Mouse (Mus musculus) right cerebral cortex, postnatal 14 days (tissue): ENCODE measurements around the gene Bmp2.

Source experiments
- DNase-seq: peaks from one replicate; pipeline ENCODE4 v3.0.0; 2022

Bmp2 gene

DNA sequence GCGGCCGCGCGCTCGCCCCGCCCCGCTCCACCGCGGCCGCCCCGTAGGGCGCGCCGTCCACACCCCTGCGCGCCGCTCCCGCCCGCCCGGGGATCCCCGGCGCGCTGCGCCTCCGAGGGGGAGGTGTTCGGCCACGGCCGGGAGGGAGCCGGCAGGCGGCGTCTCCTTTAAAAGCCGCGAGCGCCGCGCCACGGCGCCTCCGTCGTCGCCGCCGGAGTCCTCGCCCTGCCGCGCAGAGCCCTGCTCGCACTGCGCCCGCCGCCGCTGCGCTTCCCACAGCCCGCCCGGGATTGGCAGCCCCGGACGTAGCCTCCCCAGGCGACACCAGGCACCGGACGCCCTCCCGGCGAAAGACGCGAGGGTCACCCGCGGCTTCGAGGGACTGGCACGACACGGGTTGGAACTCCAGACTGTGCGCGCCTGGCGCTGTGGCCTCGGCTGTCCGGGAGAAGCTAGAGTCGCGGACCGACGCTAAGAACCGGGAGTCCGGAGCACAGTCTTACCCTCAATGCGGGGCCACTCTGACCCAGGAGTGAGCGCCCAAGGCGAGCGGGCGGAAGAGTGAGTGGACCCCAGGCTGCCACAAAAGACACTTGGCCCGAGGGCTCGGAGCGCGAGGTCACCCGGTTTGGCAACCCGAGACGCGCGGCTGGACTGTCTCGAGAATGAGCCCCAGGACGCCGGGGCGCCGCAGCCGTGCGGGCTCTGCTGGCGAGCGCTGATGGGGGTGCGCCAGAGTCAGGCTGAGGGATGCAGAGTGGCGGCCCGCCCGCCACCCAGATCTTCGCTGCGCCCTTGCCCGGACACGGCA lies at the start of gene Bmp2:
Gene Bmp2, plus strand, starts transcription at position 129 of the 811 bp plus-strand sequence.
- peak; percentile 67 for DNase-seq

DNA sequence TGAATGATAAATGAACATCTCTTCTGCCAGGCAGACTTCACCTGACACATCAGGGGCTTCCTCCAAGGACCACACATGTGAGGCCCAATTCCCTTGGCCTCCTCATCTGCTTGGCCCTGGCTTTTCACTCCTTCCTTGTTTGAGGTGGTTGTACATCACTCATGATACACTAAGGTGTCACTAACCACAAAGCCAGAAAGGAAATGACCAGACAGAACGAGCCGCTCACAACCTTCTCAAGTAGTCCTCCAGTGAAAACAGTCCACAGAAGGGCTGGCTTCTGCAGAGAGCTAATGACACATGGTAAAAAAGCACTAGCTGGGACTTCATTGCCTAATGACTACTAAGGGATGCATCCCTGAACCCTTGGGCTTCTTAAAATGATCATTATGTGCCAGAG lies 46.3 kb upstream of the Bmp2 start:
- no peak for DNase-seq

DNA sequence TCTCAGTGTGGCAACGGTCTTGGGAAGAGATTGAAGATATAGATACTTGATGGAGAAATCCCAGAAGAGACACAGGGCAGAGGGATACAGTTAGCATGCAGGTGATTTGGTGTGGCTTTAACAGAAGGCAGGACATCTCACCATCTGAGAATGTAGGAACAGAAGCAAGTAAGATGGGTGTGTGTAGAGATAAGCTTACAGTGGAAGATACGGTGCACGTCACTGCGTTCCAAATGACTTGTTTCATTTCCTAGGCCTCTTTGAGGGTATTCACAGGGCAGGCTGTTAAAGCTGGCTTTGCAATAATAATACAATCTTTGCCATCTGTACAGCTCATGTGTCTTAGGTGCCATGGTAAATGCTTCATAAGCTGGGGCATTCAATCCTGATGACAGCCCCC lies 44.9 kb upstream of the Bmp2 start:
- DNase-seq, result no peak

DNA sequence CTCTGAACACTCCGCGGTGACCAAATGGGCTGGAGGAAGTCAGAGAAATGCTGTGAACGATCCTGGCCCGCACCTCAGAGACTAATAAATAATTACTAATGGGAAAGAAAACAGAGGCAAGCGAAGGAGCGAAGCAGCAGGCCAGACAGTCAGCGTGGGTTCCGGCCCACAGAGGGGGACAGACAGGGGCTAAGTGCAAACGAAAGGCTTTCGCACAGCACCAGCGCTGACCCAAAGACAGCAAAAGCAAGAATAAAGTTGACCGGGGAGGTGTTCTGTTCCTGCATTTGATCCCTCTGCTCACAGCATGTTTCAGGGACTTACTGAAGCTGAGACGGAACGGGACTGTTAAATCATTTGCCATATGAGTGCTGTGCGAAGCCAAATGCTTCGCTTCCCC lies 42.8 kb upstream of the Bmp2 start:
- no peak for DNase-seq

DNA sequence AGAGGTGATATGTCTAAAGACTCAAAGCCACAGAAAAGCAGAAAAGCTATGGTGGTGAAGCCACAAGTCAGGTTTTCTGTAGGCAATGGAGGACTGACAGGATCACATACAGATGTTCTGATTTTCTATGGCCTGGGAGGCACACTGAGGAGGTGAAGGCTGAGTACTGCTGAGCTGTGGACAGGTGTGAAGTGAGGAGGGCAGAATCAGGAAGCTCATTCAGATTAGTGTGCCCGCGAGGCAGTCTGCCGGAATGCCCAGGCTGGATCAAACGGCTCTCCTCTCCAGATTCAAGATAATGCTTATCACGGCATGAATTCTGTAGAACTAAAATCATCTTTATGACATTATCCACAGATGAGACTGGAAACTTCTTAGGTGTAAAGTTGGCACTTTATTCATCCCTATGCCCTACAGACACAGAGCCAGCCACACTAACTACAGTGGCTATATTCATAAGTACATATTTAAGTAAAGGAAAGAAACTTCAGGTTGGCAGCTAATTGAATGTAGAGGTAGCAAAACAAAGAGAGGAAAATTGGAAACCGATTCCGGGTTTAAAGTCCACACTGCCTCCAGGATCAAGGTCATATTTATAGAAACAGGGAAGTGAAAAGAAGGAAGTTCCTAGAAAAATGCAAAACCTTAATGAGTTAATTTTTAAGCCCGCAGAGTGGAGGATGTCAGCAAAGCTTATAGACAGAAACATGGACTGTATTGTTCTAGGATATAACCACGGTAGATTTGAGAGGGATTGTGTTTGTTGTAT lies 40.8 kb upstream of the Bmp2 start:
- no peak for DNase-seq

DNA sequence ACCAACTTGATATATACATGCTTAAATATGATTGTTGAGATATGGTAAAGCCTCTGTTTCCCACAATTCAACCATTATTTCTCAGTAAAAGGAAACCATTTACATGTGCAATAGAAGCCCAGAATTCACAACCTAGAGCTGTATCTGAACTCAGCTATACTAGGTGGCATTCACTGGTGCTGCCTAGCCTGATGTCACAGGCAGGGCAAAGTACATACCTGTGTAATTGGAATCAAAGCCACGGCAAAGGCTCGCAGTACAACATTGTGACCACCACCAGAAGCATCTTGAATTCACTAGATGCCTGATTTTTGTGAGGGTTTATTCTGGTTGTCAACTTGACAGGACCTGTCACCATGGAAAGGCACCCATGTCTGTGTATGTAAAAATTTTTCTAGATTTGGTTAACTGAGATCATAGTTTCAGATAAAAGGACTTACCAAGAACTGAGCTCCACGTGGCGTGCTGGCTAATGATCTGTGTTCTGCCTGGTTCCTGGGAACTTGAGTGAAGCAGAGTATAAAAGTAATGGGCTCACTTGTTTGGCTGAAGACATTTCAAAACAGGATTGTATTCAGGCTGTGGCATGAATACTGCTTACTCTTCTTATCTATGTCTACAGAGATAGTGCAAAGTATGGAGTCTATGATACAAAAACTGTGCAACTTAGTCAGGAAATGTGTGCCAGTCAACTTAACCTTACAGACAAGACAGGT lies 35.5 kb upstream of the Bmp2 start:
- no peak for DNase-seq

DNA sequence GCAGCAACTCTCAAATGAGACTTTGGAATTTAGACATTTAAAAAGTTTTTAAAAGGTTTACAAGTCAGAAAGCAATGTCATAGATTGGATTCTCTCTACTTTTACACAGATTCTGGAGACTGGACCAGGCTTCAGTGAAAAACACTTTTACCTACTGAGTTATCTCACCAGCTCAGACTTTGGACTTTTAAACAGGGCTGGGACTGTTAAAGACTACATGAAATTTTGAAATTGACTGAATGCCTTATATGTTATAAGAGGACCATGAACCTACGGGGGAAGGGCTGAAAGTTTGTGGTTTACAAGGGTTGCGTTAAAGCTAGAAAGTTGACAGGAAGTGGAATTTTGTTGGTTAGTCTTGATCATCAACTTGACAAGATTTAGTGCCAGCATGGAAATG lies 34.1 kb upstream of the Bmp2 start:
- DNase-seq, result no peak

DNA sequence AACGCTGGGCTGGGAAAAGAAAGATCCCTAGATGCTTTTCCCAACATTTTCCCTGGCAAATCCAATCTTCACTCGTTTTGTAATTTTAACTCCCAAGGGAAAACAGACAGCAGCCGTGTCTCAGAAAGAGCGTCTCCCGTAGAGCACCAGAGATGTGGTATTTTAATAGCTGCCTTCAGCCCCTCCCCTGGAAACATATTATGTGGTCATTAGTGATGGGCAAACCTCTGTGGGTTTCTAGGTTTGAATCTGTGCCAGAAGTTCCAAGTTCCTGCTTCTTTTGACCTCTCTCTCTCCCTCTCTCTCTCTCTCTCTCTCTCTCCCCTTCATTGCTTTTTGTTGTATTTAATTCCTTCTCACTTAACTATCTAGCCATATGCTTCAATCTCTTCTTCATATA lies 30.8 kb upstream of the Bmp2 start:
- no peak for DNase-seq

DNA sequence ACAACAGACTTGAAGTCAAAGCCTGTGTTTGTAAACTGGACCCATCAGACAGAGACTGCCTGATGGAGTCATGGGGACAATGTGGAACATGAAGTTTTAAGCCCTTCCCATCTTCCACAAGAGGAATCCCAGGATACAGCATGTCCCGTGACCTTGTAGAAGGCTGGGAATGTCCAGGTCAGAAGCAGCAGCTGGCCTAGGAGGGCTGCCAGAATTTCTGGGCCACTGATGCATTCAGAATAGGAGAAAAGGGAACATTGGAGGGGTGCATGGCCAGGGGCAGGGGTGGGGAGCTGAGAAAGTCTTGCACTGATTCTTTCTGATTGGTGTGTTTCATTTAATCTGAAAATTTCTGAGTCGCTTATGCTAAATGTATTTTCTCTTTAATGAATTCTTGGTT lies 29.8 kb upstream of the Bmp2 start:
- DNase-seq, result no peak

DNA sequence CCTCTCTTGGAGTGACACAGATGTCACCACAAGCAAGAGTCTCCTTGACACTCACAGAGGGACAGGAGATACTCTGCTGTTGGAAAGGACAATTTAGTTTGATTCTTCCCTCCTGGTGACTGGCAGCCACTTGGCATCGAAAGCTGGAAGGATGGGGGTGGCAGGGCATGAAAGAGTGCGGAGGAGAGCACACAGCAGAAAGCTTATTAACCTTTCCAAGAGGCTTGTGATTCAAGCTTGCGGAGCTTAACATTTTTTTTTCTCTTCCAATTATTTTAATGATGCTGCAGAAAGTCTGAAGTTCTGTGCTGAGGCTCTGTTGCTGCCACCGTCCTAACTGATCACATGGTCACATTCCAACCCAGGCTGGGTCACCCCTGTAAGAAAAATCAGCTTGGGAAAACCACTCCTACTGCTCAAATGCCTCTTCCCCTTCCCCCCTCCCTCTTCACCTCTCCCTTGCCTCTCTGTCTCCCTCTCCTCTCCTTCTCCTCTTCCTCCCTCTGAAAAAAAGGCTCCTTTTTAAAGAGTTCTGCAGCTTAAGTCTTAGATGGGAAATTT lies 26.3 kb upstream of the Bmp2 start:
- no peak for DNase-seq

DNA sequence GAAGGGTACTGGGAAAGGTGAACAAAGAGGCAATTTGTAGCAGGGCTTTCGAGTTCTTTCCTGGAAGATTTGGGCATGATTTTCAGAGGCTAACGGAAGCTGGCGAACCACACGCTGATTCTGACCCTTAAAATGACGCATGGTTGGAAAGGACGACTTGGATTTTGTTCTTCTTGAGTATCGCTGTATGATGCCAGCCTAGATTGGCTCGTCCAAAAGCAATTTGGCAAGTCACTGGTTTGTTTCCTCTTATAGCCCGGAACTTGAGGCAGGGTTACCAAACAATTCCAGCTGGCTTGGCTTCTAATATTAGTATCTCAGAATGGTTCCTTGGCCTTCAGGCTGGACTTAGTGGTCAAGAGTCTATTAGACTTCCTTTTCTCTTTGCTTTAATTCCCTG lies 22.6 kb upstream of the Bmp2 start:
- DNase-seq, result no peak

DNA sequence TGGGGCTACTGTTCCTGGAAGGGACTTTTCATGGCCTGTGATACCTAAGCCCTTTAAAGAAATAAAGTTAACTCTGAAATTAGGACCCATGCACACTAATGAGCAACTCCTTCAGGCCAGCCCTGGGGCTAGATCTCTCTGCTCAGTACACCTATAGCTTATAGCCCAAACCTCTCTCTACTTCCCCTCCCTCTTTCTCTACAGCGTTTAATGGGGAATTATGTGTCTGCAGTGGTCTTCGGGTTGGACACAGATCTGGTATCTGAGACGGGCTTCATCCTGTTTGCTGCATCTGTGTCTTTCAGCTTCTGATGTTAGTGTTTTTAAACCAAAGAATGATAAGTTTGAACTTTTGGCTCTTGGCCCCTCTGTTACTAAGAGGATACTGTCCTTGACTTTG lies 18.9 kb upstream of the Bmp2 start:
- no peak for DNase-seq

DNA sequence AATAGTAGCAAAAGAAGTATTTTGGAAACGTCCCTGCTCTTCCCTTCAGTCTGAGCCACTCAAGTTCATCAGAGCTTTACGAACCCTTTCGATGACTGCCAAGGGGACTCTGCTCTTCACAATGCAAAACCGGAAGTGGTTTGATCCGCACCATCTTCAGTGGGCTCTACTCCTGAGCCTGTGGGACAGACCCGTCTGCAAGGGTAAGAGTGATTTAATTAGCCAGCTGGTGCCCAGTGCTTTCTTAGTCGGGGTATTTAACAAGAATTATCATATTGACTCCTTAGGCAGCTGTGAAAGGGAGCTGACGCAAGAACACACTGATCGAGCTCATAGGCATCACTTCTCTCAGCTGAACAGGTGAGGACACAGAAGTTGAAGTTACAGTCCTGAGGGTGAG lies 16.5 kb upstream of the Bmp2 start:
- no peak for DNase-seq

DNA sequence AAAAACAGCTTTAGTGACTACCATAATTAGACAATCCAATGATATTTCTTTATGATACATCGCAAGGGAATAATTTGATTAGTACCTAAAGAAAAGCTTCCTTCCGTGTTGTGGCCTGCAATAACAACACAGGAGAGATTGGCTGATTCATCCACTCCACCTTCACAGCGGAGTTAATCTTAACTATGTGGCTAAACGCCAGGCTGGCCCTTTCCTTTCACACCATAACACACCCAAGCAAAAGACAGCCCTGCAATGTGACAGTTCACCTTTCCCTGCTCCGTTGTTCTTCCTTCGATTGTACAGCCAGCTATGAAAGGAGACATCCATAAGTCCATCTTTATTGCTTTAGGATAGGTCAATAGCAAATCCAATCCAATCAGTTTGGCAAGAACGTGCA lies 15.1 kb upstream of the Bmp2 start:
- no peak for DNase-seq

DNA sequence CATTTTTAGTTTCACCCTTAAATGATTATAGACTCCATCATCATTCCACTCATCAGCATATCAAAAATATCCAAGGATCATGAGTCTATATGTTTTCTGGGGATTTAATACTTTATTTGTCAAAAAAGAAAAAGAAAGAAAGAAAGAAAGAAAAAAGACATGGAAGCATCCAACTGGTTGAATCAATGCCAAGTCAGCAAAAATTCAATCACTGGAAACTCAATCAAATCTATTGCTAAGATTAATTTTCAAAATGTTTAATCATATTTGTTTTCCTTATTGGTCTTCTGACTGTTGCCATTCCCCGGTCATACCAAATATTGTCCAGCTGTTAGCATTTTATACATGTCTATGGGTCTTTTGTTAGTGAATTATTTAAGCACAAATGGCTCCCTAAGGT lies 11.3 kb upstream of the Bmp2 start:
- no peak for DNase-seq

DNA sequence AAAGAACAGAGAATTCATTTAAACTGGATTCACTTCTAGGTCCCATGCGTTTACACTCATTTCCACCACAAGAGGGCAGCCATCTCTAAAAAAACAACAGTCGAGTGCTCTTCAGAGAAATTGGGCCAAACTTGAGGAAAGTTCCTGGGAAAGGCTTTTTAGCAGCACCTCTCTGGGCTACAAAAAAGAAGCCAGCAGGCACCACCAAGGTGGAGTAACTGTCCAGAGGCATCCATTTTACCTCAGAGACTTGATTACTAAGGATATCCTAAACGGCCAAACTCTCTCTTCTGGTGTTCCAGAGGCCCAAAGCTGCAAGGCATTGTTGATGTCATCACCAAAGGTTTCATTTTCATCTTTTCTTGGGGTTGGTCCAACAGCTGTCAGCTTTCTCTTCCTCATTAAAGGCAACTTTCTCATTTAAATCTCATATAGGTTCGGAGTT lies 1.7 kb upstream of the Bmp2 start:
- DNase-seq, result peak; percentile 41

DNA sequence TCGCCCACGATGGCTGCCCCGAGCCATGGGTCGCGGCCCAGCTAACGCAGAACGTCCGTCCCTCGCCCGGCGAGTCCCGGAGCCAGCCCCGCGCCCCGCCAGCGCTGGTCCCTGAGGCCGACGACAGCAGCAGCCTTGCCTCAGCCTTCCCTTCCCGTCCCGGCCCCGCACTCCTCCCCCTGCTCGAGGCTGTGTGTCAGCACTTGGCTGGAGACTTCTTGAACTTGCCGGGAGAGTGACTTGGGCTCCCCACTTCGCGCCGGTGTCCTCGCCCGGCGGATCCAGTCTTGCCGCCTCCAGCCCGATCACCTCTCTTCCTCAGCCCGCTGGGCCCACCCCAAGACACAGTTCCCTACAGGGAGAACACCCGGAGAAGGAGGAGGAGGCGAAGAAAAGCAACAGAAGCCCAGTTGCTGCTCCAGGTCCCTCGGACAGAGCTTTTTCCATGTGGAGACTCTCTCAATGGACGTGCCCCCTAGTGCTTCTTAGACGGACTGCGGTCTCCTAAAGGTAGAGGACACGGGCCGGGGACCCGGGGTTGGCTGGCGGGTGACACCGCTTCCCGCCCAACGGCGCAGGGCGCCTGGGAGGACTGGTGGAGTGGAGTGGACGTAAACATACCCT lies 995 bp downstream of the Bmp2 start:
- DNase-seq, result peak; percentile 14

DNA sequence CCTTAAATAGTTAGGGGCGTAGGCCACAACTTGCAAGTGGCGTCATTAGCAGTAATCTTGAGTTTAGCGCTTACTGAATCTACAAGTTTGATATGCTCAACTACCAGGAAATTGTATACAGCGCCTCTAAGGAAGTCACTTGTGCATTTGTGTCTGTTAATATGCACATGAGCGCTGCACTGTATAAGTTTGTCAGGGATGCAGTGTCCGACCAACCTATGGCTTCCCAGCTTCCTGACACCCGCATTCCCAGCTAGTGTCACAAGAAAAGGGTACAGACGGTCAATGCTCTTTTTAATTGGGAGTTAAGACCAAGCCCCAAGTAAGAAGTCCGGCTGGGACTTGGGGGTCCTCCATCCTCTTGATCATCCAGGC lies 1.9 kb downstream of the Bmp2 start:
- DNase-seq, result no peak

DNA sequence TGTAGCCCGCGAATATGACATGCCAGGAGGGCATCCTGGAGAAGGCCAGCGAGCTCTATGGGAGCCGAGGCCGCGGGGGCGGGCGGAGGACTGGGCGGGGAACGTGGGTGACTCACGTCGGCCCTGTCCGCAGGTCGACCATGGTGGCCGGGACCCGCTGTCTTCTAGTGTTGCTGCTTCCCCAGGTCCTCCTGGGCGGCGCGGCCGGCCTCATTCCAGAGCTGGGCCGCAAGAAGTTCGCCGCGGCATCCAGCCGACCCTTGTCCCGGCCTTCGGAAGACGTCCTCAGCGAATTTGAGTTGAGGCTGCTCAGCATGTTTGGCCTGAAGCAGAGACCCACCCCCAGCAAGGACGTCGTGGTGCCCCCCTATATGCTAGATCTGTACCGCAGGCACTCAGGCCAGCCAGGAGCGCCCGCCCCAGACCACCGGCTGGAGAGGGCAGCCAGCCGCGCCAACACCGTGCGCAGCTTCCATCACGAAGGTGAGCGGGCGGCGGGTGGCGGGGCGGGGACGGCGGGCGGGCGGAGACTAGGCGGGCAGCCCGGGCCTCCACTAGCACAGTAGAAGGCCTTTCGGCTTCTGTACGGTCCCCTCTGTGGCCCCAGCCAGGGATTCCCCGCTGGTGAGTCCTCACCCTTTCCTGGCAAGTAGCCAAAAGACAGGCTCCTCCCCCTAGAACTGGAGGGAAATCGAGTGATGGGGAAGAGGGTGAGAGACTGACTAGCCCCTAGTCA lies 2.5 kb downstream of the Bmp2 start:
- DNase-seq, result peak; percentile 6

DNA sequence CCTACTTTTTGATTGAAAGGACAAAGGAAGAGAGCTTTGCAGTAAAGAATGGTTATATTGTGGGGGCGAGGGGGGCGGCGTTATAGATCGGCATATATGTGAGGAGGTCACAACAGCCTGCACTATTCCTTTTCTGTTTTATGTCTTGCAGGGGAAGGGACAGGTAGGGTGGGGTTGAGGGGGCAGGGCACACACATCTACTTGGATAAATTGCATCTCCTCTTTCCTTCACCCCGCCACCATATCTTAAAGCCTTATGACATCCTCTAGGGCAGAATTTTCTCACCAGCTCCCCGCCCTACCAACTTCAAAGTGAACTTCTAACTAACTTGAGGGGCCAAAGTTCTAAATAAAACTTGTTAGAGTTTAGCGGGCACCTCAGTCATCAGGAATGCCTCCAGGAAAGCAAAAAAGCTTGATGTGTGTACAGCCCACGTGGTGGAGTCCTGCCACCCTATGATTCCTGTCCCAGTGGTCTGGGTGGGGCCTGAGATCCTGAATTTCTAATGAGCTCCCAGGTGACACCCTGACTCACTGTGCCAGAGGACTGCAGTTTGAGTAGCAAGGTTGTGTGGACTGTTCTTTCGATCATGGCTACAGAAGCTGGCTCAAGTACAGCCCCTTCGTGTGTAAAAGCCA lies 12.4 kb downstream of the Bmp2 start:
- no peak for DNase-seq

DNA sequence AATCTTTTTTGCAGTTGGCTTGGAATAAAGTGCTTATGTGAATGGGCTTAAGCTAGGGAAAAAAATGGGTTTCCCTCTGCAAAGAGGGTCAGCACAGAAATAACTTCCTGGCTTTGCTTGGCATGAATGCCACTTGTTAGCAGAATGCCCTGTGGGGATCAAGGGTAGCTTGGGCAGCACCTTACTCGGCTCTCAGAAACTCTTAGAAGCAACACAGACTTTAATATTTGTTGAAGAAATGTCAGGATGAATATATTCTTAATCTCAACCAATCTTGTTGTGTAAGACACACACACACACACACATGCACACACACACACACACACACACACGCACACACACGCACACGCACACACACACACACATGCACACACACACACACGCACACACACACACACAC lies 13.5 kb downstream of the Bmp2 start:
- no peak for DNase-seq
